In genomic region chr10:20658716-20659115, GRCm38 (mm10) we compare ENCODE assay signal across 10 mouse cellular contexts.
"Had no signal": no experiment of that assay in that cellular context is flagged by ENCODE, and none has a peak within 500 bp of the region (broad histone marks: within the 10 kb centered on the region; RNA-seq: fewer than 3 reads in every experiment).

No protein-coding gene starts in this region.

- H3K36me3 ChIP-seq: limb, embryonic 12.5 days; midbrain, embryonic 12.5 days; neural tube, embryonic 13.5 days had no signal

- DNase-seq: kidney, adult 8-10 months; kidney, postnatal 25 days; liver; lung, adult 18-20 months; retina, postnatal 1 day; thymus, postnatal 4 days had no signal

- H3K4me3 ChIP-seq: limb, embryonic 12.5 days; midbrain, embryonic 12.5 days; neural tube, embryonic 13.5 days had no signal

- H3K9ac ChIP-seq: limb, embryonic 12.5 days; liver, embryonic 14.5 days; midbrain, embryonic 12.5 days; neural tube, embryonic 13.5 days had no signal

- H3K27me3 ChIP-seq: limb, embryonic 12.5 days; midbrain, embryonic 12.5 days; neural tube, embryonic 13.5 days had no signal

- H3K4me2 ChIP-seq: limb, embryonic 12.5 days; midbrain, embryonic 12.5 days; neural tube, embryonic 13.5 days had no signal

- H3K9me3 ChIP-seq: limb, embryonic 12.5 days; midbrain, embryonic 12.5 days; neural tube, embryonic 13.5 days had no signal

- H3K27ac ChIP-seq: liver, embryonic 14.5 days; midbrain, embryonic 12.5 days; neural tube, embryonic 13.5 days had no signal

- H3K4me1 ChIP-seq: midbrain, embryonic 12.5 days; neural tube, embryonic 13.5 days had no signal
